Mouse (Mus musculus): ENCODE measurements around the gene Card11. TPM values are rescaled to one million over a fixed set of nuclear protein-coding genes. Genes with fewer than 3 reads are reported as not detected.

Card11 gene
- total RNA-seq (2015), result 0.20 and 0.32 TPM in 2 replicates
- 0.17 and 0.20 TPM in 2 replicates for total RNA-seq (2017)

DNA sequence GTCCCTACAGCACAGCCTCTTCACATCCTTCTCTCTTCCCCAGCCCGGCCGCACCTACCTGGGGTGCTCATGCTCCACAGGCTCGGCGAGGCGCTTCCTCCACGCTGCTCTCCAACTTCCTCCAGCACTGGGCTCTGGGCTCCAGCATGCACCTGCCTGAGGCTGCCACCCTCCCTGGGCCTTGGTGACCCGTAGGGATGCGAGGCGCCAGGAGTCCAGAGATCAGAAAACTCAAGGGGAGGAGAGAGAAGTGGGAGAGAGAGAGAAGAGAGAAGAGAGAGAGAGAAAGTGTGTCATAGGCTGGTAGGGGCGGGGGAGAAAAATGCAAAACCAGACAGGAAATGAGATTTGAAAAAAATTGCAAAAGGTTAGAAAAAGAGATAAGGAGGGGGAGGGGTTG lies at the start of gene Card11:
Card11 (minus strand) TSS at position 234 of the 400 bp plus-strand sequence.
- ATAC-seq (replicated peaks; ENCODE audit: poor library complexity), result peak; percentile 52

DNA sequence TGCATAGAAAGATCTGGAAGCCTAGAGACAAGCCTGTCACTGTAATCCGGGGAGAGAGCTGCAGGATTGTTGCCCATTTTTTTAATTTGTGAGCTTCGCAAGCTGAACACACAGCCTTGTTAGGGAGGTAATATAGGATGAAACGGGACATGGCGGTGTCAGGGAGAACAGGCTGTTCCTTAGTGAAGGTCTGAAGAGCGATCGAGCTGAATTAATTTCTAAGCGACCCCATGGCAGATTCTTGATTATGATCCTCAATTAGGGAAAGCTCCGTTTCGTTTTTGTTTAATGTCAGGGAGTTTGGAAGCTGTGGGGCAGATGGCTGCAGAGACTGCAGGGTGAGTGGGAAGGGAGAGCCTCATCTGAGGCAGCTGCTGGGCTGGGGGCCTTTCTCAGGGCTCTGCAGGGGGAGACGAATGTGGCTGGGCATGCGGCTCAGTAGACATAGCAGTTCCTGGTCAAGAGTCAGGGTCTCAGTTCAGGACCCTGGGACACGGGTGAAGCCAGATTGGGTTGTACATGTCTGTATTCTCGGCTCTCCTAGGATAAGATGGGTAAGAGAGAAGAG lies 47.4 kb upstream of the Card11 start:
- no peak for ATAC-seq (replicated peaks; ENCODE audit: poor library complexity)

DNA sequence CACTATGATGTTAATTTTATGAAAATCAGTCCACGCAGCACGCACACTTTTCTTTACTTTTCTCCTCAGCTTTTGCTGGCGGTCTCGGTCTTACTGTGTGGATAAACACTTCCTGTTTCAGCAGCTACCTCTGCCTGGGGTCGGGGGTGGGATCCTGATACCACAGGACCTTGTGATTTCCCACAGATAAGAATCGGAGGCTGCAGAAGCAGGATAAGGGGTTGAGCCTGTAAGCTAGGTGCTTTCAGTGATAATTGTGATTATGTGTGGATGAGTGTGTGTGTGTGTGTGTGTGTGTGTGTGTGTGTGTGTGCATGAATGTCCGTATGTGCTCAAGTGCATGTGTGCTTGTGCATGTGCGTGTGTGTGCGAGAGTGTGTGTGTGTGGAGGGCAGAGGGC lies 44.6 kb upstream of the Card11 start:
- ATAC-seq (replicated peaks; ENCODE audit: poor library complexity), result peak; percentile 34

DNA sequence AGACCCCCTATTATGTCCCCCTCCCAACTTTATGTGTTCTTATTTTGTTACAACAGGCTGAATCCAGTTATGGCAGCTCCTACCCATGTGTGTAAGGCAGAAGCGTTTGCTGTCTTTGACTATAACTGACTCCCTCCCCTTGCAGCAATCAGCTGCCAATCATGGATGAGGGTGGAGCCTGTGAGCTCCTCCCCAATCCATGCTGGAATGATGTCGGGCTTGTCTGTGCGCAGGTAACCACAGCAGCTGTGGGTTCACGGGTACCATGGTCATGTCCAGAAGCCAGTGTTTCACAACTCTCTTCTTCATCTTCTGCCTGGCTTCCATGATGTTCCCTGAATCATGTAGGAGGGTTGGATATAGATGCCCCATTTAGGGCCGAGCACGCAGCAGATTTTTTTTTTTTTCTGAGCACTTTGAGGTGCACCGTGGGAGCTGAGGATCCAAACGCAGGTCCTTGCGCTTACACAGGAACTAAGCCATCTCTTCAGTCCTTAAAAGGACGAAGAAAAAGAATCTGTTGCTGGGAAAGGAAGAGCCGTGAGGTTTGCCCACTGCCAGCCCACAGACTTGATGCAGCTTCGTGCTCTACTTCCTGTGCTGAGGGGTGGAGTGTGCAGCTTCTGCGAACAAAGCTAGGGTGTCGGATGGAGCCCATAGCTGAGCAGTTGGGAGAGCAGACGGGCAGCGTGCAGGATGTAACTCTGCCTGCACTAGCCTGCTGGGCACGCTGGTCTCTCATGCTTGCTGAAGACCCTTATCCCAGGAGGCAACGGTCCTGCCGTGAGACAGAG lies 43.5 kb upstream of the Card11 start:
- ATAC-seq (replicated peaks; ENCODE audit: poor library complexity), result peak; percentile 70

DNA sequence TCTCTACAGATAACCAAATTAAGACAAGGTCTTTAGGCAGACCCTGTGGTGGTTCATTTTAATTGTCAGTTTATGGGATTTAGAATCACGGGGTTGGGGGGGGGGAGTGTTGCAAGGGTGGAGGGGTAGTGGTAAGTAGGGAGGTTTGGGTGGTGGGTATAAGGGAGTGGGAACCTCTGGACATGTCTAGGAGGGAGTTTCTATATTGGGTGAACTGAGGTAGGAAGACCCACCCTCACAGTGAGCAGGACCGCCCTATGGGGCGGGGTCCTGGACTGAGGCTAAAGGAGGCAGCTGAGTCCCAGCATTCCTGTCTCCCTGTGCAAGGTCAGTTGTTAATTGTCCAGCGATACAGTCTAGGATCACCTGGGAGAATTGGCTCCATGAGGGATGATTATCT lies 42.0 kb upstream of the Card11 start:
- ATAC-seq (replicated peaks; ENCODE audit: poor library complexity), result no peak

DNA sequence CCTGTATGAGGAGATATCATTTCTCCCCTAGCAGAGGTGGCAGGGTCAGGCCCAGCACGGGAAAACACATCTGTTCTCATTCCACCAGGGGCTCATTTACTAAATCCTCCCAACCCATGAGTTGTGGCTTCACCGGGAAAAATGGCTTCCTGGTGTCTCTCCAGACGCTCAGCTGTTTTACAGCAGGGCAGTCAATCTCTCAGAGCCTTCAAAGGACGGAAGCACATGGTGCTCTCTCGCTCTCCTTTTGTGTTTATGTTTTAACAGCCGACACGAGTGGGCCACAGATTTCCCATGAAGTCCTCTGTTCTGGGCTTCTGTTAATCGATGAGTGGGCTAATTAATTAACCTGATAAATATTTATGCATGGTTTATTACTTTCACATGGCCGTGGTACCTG lies 40.5 kb upstream of the Card11 start:
- no peak for ATAC-seq (replicated peaks; ENCODE audit: poor library complexity)

DNA sequence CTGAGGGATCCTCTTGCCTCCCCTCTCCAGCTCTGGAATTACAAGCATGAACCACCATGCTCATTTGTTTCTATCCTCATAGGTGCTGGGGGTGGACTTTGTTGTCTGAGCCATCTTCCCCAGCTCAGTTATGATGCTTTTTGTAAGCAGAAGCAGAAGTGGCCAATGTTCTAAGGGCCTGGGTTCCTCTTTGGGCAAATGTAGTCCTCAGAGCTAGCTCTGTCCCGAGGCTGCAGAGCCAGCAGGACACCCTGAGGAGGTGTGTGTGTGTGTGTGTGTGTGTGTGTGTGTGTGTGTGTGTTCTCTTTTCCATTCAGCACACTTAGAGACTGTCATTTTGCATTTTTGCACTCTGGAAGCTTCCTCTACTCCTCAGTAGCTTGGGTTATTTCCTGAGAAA lies 38.0 kb upstream of the Card11 start:
- peak; percentile 65 for ATAC-seq (replicated peaks; ENCODE audit: poor library complexity)

DNA sequence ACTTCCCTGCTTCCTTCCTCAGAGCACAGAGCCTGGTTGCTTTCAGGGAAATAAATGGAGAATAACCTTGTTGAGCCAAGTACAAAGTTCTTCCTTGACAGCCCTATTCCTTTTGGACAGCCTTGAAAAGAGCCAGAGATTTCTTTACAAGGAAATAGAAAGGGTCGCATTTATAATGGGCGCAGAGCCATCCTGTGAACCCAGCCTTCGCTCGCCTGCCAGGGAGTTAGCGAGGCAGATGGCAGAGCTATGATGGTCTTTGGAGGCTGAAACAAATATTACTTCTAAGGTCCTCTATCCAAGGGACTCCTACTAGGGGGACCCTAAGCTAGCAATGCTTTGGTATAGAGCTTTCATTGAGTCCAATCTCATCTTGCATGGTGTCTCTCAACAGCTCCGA lies 35.0 kb upstream of the Card11 start:
- no peak for ATAC-seq (replicated peaks; ENCODE audit: poor library complexity)

DNA sequence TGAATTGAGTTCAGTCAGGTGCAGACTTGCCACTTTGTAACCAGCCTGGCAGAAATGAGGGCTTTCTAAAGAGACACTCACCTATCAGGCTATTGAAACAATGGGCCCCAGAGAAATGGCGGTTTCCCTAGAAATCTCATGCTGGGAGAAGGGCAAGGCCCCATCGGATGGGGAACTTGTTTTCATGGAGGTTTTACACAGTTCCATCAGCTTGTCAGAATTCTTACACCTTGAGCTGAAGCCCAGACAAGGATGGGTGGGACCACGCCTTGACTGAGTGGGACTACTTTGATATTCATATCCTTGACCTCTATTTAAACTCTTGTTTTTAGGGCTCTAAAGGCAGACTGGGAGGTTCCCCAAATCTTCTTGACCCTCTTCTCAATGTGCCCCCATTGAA lies 33.9 kb upstream of the Card11 start:
- ATAC-seq (replicated peaks; ENCODE audit: poor library complexity), result no peak

DNA sequence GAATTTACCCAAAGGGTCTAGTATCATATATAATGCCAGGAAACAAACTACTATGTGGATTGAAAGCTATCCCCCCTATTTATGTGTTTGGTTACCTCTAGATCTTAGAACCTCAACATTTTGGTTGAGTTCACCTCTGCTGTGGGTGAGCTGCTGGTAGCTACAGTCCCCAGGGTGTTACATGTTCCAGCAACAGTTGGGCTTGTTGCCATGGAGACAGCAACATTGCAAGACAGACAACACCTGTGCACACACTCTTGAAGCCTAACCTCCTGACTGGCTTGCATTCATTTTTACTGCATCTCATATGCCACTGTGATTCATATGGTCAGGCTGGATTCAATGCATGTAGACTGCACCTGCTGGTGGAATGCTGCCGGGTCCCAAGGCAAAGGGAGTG lies 32.6 kb upstream of the Card11 start:
- no peak for ATAC-seq (replicated peaks; ENCODE audit: poor library complexity)

DNA sequence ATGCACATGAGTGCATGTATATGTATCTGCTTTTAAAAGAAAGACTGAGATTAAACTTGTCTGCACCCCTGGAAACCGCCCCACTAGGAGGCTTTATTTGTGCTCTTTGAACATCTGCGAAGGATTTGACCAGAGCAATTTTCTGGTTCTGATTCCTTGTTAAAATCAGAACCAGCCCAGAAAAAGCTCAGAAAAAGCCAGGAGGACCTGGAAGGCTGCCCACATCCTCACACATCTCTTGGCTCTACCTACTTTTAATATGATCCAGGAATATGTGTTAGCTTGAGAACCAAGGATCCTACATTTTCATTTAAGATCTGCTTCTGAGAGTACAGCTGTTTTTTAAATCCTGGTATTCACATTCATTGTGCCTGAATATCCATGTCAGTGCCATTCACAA lies 29.0 kb upstream of the Card11 start:
- ATAC-seq (replicated peaks; ENCODE audit: poor library complexity), result no peak

DNA sequence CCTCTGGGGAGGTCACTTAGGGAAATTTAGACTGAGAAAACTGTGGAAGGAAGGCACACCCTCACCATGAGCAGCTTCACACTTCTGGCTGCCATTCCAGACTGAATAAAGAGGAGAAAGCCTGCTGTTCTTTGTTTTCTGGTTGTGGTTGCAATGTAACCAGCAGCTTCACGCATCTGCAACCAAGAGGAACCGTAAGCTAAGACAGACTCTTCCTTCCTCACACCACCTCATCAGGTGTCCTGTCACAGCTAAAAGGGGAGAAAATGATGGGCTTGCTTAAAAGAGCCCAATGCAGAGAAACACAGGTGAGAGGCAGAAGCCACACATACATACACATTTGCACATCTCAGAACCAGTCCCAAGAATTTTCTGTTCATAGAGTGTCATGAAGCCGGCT lies 25.3 kb upstream of the Card11 start:
- ATAC-seq (replicated peaks; ENCODE audit: poor library complexity), result no peak

DNA sequence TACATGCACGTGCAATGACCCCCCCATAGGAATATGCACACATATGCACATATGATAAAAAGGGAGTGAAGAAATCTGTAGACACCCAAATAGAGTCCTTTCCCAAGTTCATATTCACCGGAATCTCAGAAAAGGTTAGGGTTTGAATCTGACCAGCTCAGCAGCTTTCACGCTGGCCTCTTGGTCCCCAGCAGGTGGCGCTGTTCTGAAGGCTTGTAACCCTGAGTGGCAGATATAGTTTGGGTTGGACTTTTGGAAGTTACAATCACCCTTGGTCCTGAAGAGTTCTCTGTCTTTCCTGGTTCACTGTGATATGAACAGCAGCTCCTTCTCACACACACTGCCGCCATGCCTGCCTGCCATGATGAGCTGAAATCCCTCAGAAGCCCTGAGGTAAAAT lies 24.1 kb upstream of the Card11 start:
- peak; percentile 50; the same call in 1 of the 2 replicates for ATAC-seq (replicated peaks; ENCODE audit: poor library complexity)

DNA sequence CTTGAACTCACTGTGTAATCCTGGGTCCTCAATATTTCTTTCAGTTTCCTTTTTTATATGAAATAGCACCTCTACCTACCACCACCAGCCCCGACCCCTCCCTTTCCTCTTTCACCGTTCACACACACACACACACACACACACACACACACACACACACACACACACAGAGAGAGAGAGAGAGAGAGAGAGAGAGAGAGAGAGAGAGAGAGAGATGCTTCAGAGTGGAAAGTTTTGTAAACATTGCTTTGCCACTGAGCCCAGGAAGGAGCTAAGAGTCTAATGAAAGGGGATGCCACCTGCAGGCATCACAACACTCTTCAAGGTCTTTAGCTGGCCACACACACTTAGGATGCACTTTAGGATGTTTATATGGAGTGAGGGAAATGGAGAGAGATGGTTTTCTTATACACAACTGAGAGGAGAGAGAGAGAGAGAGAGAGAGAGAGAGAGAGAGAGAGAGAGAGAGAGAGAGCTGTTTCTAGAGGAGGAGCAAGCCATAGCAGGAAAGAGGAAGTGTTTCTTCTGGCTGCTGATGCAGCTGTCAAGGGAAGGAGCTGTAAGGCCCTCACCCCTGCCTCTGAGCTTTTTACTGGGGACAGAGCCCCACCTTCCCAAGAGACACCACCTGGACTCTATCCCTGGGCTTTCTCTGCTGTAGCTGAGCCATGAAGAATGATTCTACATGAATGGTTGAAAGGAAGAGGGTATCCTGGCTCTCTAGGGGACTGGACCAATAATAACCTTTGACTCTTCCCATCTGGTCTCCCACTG lies 17.7 kb upstream of the Card11 start:
- ATAC-seq (replicated peaks; ENCODE audit: poor library complexity), result peak; percentile 88

DNA sequence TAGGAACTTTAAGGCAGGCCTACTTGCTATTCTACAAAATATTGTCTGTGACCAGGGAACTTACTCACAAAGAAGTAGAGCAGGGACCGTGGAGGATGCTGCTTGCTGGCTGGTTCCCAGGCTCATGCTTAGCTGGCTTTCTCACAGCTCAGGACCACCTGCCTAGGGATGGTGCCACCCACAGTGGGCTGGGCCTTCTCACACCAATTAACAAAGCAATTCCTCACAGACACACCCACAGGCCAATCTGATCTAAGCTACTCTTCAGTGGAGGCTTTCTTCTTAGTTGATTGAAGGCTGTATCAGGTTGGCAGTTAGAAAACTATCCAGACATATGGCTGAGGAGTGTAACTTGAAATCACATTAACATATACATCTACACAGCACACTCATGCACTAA lies 15.7 kb upstream of the Card11 start:
- no peak for ATAC-seq (replicated peaks; ENCODE audit: poor library complexity)

DNA sequence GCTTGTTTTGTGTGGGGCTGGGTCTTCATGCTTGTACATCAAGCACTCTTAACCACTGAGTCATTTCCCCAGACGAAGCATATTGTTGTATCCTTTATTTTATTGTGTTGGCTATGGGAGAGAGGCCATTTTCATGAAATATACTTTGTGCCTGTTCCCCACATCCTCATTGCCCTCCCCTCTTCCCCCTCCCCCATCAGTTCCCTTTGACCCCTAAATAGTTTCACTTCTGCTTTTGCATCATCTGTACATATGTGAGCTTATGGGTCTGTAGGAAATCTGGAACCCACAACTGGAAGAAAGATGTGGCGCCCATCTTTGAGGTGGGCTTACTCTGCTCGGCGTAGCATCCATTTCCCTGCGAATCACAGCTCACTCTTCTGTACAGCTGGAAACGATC lies 13.8 kb upstream of the Card11 start:
- peak; percentile 73 for ATAC-seq (replicated peaks; ENCODE audit: poor library complexity)

DNA sequence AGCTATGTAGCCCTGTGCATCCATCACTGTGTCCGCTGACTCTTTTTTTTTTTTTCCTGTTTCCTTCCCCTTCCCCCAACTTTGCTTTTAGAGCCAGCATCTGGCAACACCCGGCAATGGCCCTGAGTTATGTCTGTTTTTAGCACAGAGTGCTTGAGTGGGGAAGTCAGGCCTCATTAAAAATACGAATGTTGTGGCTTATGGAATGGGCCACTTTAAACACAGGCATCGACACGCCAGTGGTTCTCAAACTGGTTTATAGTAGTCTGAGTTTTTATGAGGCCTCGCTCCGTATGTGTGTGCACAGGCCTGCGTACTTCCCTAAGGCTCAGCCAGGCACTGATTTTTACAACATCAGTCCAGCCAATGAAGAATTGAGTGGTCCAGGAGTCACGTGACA lies 13.1 kb upstream of the Card11 start:
- no peak for ATAC-seq (replicated peaks; ENCODE audit: poor library complexity)

DNA sequence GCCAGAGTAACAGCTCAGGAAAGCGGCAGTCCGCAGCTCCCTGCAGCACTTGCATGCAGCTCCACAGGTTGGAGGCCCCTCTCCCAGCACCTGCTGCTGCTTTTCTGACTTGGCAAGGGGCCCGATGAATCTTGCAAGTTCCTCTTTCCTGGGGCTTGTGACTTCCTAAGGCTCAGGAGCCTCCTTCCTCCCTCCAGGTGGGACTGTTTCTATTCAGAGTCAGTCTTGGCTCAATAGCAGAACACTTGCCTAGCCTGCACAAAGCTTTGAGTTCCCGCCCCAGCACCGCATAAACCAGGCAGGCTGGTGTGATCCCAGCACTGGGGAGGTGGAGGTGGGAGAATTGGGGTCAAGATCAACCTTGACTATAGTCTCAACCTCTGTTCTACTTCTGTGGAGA lies 5.1 kb upstream of the Card11 start:
- no peak; the same call in 1 of the 2 replicates for ATAC-seq (replicated peaks; ENCODE audit: poor library complexity)

DNA sequence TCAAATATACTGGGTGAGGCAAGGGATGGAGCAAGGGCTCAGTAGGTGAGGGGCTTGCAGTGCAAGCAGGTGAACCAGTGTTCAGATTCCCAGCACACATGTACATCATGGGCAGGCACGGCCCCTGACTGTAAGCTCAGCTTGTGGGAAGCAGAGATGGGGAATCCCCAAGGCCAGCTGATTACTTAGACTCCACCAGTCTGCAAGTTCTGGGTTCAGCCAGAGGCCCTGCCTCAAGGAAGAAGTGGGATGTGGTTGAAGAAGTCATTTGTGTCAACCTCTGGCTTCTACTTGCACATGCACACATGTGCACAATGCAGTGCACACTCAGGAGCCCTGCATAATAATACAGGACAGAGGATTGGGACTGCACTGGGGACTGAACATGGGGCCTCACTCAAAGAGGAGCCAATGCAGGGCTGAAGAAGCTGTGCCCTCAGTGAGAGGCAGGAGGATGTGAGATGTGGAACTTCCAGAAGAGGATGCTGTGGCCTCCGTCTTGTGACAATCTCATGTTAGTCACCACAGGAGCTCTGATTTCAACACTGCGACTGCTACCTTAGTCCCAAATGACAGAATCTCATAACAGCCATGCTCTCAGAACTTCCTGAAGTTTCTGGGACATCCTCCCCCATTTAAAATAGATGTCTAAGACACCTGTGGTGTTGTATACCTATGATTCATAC lies 3.8 kb upstream of the Card11 start:
- peak; percentile 84 for ATAC-seq (replicated peaks; ENCODE audit: poor library complexity)

DNA sequence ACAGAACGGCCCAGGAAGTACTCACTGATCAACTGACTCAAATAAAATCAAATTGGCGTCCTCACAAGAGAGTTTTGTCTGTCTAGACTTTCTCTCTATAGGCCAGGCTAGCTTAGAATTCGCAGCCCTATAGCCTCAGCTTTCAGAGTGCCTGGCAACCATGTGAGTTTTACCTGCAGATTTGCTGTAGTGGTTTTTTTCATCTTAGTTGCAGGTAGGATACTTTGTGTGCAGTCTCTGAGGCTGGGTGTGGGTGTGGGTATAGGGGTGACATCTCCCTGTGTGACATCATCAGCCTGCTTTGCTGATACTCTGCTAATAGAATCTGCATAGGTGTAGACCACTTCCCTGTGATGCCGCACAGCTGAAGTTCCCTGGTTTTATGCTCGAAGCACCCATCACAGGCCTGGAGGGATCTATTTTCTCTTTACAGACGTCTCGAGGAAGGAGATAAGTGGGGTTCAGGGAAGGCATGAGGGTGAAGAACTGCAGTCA lies 1.2 kb downstream of the Card11 start:
- ATAC-seq (replicated peaks; ENCODE audit: poor library complexity), result no peak

DNA sequence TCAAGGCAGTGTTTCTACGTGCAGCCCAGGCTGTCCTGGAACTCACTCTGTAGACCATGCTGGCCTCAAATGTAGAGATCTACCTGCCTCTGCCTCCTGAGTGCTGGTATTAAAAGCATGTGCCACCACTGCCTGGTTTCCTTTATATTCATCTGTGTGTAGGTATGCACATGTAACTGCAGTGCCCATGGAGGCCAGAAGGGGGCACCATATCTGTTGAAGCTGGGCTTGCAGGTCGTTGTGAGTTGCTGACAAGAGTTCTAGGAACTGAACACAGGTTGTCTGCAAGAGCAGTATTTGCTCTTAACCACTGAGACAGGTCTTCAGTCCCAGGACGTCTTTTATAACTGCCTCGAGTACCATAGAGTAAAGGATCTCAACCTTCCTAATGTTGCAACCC lies 2.6 kb downstream of the Card11 start:
- no peak for ATAC-seq (replicated peaks; ENCODE audit: poor library complexity)
